Mouse (Mus musculus): Measurements from ENCODE around the gene Rgl3.

The Rgl3 gene

GRCm38 (mm10) chr9:21948146-21948545 is 41.1 kb downstream of the Rgl3 start:
- no peak for DNase-seq (ENCODE audit: low spot score in 2 of 2)

- no peak for DNase-seq (ENCODE audit: low spot score in 2 of 2)
Measured at GRCm38 (mm10) chr9:21947540-21948130, 41.6 kb downstream of the Rgl3 start.

DNA sequence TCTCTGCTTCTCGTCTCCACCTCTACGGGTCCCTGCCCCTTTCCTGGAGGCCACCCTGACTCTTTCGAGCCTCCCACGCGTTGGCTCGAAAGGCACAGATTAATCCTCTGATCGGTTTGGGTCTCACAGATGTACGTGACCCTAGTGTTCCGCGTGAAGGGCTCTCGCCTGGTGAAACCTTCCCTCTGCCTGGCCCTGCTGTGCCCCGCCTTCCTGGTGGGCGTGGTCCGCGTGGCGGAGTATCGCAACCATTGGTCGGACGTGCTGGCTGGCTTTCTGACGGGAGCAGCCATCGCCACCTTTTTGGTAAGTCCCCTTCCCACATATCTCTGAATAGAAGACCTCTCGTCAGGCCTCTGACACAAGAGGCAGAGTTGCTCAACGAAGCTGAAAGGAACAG is 45.0 kb downstream of the Rgl3 start:
- DNase-seq (ENCODE audit: low spot score in 2 of 2) = no peak

- DNase-seq (ENCODE audit: low spot score in 2 of 2) = no peak
Measured at GRCm38 (mm10) chr9:21943638-21944037, 45.6 kb downstream of the Rgl3 start.

- no peak for DNase-seq (ENCODE audit: low spot score in 2 of 2)
Measured at GRCm38 (mm10) chr9:21943046-21943445, 46.2 kb downstream of the Rgl3 start.

DNA sequence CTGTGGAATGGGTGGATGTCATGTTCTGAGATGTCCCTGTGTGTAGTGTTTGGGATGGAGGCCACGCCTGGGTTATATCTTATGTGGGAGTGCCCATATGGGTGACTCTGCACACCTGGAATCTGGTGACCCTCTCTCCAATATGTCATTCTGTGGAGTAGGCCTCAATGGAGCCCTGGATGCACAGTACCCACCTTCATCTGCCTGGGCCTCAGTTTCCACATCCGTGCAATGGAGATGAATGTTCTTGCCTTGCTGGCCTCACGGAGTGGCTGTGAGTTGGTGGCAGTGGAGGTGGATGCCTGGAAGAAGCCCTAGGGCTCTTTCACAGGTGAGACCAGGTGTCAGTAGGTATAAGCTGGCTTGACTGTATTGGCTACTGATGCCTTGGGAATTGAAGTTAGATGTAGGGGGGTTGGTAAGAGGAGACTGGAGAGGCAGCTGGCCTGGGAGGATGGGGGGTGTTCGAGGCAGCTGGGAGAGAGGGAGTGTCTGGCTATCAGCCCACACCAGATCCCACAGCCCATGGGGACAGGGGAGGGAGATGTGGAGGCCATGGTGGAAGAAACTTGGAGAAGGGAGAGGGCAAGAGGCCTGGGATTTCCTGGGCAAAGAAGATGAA is 50.9 kb downstream of the Rgl3 start:
- DNase-seq (ENCODE audit: low spot score in 2 of 2) = no peak

DNA sequence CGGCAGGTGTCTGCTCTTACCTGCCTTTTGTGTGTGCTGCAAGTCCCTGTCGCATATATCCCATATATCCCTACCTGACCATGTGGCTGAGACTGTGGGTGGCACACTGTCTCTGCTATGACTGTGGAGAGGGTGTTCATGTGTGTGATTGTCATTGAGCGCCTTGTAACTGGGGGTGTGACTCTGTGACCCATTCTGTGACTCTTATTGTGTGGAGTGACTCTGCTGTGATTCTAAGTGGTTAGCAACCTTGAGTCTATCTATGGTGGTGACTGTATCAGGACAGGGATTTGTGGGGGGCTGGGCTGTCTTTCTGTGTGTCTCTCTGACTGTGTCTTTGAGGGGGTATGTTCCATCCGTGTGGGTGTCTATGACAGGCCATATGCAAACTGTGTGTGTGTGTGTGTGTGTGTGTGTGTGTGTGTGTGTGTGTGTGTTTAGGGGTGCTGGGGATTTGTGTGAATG is 51.5 kb downstream of the Rgl3 start:
- no peak for DNase-seq (ENCODE audit: low spot score in 2 of 2)

DNA sequence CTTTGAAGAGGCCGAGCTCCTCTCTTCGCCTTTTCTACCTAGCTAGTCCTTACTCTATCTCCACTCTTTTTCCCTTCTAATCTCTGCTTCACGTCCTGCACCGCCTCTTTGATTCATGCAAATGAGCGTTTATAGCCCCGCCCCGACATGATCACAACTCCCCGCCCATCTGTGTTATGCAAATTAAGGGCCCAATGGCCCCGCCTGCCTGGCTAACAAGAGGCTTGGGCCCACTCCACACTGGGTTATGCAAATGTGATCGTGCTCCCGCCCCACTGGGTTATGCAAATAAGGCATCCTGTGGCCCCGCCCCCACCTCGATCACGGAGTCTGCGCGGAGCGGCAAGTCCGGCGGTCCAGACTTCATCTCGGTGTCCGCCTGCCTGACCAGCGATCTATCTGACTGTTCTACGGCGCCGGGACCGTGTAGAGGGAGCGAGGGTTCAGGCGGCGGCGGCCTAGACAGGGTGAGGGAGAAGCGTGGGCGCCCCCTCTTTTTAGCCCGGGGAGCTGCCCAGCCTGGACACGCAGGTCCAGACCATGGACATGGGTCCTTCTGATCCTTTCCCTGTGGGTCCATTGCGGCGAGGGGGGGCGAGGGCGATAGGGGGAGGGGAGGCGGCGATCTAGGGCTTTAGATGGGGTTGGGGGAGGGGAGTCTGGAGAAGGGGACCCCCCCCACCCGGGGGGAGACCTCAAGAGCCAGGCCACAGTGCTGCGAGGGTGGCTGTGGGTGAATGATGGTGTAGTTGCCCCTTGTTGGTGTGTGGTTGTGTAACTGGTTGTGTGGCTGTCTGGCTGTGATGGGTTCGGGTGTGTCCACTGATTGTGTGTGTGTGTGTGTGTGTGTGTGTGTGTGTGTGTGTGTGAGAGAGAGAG is 52.3 kb downstream of the Rgl3 start, which contains the start of gene Plppr2:
Gene Plppr2, plus strand, starts transcription at position 342 of the 879 bp plus-strand sequence.
- DNase-seq (ENCODE audit: low spot score in 2 of 2) = peak; percentile 59 to 76

DNA sequence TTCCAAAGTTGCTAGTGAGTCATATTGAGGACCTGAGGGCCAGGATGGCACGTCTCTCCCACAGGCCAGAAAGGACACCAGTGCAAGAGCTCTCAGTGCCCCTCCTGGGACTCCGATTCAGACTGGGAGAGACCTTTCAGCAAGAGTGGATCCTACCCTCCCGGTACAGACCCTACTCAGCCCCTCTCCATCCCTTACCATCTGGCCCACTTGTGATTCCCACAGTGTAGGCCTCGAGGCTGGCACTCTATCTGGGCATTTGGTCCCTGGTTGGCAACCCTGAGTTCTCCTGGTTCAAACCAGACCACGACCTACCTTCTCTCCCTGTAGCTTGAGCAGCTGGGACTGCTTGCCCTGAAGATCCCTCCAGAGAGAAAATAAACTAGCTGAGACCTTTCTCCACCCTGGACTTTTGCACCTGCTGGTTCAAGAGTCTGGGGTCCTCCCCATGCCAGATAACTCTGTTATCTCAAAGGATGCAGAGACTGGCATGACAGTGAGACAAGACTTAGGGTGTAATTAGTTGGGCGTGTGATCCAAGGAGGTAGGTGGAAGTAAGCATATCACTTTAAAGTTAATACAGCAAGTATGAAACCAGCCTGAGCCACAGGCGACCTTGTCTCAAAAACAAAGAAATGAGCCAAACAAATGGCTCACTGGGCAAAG is 53.6 kb downstream of the Rgl3 start:
- DNase-seq (ENCODE audit: low spot score in 2 of 2) = no peak

DNA sequence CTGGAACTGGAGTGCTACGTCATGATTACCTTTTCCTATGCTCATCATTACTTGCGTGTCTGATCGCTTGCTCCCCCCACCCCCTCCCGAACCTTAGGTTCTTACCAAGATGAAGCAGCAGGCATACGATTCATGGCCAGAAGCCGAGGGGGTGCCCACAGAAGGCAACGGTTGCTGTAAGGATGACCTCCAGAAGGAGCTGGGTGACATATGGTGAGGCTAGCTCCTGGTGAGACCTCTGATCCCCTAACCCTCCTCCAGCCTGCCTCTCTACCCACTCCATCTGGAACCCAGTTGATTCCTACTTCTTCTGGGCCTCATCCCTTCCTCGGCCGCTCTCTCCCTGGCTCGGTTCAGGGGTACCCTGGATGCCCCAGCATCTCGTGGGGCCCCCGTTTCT is 55.2 kb downstream of the Rgl3 start:
- DNase-seq (ENCODE audit: low spot score in 2 of 2) = no peak

DNA sequence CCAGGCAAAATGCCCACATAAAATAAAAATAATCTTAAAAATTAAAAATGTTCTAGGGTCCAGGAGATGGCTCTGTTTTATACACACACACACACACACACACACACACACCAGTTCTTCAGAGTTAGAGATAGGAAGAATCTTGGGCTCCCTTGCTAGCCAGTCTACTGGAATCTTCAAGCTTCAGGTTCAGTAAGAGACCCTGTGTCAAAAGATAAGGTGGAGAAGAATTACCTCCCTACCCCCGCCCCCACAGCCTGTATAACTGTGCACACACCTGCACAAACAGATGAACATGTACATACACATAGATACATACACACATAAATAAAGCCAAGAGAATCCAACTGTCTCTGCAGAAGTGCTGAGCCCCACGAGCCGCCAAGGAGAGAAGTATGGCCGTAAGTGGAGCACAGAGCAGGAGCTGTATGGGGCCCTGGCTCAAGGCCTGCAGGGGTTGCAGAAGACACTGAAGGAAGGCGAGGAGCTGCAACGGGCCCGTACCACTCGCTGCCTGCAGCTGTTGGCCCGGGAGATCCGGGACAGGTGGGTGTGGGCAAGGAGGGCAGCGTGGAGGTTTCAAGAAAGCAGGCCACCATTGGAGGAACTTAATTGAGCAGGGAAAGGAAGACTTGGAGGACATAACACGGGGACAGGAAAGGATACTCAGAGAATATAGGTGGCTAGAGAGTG is 56.7 kb downstream of the Rgl3 start:
- DNase-seq (ENCODE audit: low spot score in 2 of 2) = no peak

DNA sequence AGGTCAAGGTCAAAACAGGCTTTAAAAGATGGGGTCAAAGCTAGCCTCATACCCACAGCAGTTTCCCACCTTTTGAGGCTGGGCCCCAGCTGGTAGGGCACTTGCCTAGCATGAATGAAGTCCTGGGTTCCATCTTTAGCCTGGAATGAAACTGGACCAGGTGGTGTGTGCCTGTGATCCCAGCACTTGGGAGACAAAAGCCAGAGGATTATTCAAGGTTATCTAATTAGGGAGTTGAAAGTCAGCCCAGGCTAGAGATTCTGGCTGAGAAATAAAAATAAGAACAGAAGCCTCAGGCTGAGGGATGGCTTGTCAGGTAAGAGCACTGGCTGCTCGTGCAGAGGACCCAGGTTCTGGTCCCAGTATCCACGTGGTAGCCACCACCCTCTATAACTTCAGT is 57.2 kb downstream of the Rgl3 start:
- DNase-seq (ENCODE audit: low spot score in 2 of 2) = no peak

DNA sequence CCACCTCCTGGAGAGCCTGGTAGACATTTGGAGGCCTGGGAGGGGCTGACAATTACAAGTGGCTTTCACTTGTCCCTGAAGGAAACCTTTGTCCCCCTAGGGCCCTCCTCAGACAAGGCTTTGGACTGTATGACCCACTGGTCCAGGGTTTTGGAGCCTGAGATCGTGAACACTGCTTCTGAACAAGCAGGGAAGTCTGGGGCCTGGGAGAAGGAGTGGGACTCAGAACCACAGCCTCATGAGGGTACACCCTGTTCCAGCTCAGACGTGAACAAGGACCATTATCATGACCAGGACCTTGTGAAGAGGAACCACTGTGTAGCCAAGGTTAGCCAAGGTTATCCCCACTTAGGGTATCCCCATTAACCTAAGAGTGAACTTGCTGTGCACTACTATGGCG is 60.0 kb downstream of the Rgl3 start:
- no peak for DNase-seq (ENCODE audit: low spot score in 2 of 2)

DNA sequence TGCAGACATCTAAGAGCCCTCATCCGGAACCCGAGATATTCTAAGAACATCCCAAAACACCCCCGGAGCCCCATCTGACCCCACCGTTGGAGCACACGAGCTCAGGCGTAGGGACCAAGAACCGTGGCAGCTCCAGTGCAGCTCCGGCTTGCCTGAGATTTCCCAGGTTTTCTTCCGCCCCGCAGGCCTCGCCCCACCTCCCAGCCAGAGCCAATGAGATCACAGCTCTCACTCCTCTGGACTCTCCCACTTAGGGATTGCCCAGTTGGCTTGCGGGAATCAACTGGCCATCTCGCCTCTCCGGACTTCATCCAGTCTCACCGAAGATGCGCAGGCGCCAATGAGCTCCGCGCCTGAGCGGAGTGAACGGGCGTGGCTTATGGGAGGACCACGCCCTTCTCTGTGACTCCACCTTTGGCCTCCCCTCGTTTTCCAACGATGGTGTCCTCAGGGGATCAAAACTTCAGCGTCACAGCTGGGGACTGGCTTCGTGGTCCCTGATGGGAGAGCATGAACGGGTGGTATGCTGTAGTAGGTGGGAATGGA is 62.0 kb downstream of the Rgl3 start, which contains the start of the genes Ccdc159 and Tmem205:
Gene Ccdc159, plus strand, starts transcription at position 264 of the 546 bp plus-strand sequence.
Gene Tmem205, minus strand, starts transcription at position 349 of the 546 bp plus-strand sequence.
- peak in 1 of 2 experiments; percentile 22 for DNase-seq (ENCODE audit: low spot score in 2 of 2)

- DNase-seq (ENCODE audit: low spot score in 2 of 2) = no peak
Measured at GRCm38 (mm10) chr9:21926784-21927183, 62.5 kb downstream of the Rgl3 start.

- DNase-seq (ENCODE audit: low spot score in 2 of 2) = no peak
Measured at GRCm38 (mm10) chr9:21926155-21926554, 63.1 kb downstream of the Rgl3 start.

- no peak for DNase-seq (ENCODE audit: low spot score in 2 of 2)
Measured at GRCm38 (mm10) chr9:21925506-21925905, 63.7 kb downstream of the Rgl3 start.

DNA sequence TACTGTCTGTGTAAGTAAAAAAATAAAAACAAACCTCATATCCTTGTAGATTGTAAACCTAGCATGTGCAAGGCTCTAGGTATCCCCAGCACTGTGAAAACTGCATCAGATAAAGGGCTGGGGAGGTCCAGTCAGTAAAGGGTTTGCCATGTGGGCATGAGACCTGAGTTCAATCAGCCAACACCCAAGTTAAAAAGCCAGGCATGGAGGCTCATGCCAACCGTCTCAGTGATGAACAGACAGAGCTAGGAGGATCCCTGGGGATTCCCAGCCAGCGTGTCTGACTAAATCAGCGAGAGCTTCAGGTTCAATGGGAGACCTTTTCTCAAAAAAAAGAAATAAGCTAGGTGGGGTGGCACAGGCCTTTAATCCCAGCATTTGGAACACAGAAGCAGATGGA is 64.2 kb downstream of the Rgl3 start:
- DNase-seq (ENCODE audit: low spot score in 2 of 2) = no peak

DNA sequence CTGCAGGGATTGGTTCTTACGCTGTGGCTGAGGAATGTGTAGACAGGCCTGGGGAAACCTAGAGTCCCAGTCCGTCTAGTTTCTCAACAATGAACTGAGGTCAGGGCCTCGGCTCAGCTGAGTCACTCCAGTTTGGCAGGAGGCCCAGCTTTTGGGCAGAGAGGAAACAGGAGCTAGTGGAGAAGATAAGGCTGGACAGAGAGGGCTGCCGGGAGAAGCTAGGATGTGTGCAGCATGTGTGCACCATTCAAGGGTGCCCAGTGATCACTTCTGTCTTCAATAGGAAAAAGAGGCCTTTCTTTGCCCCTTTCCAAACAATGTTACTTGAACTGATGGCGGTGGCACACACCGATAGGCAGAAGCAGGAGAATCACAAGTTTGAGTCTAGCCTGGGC is 65.2 kb downstream of the Rgl3 start:
- peak; percentile 54 to 65 for DNase-seq (ENCODE audit: low spot score in 2 of 2)

- DNase-seq (ENCODE audit: low spot score in 2 of 2) = no peak
Measured at GRCm38 (mm10) chr9:21923490-21924098, 65.7 kb downstream of the Rgl3 start.

GRCm38 (mm10) chr9:21923036-21923435 is 66.2 kb downstream of the Rgl3 start:
- DNase-seq (ENCODE audit: low spot score in 2 of 2) = no peak
